Mouse (Mus musculus): ENCODE measurements at regions not wholly inside any gene's neighbourhood (a gene's known extent, or its start where the extent isn't known, plus 50 kb on each side); places are given as distances from the start of the nearest gene placed in this dataset.

- in situ Hi-C loops (cut with MboI, MseI): no loop called here
These were observed 57.8 kb downstream of the Ier5 start for GRCm38 (mm10) chr1:155041592-155041991.

GRCm38 (mm10) chr1:155040939-155041371, 58.5 kb downstream of the Ier5 start:
- in situ Hi-C loops (cut with MboI, MseI): no loop called here

GRCm38 (mm10) chr1:155040086-155040726, 59.2 kb downstream of the Ier5 start:
- in situ Hi-C loops (cut with MboI, MseI): no loop called here

- in situ Hi-C loops (cut with MboI, MseI): no loop called here
These were observed 60.5 kb downstream of the Ier5 start for GRCm38 (mm10) chr1:155038631-155039625.

GRCm38 (mm10) chr1:155037479-155037878, 62.0 kb downstream of the Ier5 start:
- in situ Hi-C loops (cut with MboI, MseI): no loop called here

- in situ Hi-C loops (cut with MboI, MseI): no loop called here
These were observed 68.5 kb downstream of the Ier5 start for GRCm38 (mm10) chr1:155030908-155031307.

GRCm38 (mm10) chr1:155029195-155029879, 70.1 kb downstream of the Ier5 start:
- in situ Hi-C loops (cut with MboI, MseI): loop anchor here (5.0 kb wide), 1 partner anchor 73 kb away; no protein-coding TSS in a partner anchor

- in situ Hi-C loops (cut with MboI, MseI): loop anchor here (5.0 kb wide), 1 partner anchor 74 kb away; no protein-coding TSS in a partner anchor
These were observed 70.7 kb downstream of the Ier5 start for GRCm38 (mm10) chr1:155028735-155029134.

- in situ Hi-C loops (cut with MboI, MseI): loop anchor here (5.0 kb wide), 1 partner anchor 74 kb away; no protein-coding TSS in a partner anchor
These were observed 71.3 kb downstream of the Ier5 start for GRCm38 (mm10) chr1:155028147-155028546.

GRCm38 (mm10) chr1:155027583-155027982, 71.9 kb downstream of the Ier5 start:
- in situ Hi-C loops (cut with MboI, MseI): loop anchor here (5.0 kb wide), 1 partner anchor 75 kb away; no protein-coding TSS in a partner anchor

- in situ Hi-C loops (cut with MboI, MseI): loop anchor here (5.0 kb wide), 1 partner anchor 76 kb away; no protein-coding TSS in a partner anchor
These were observed 73.5 kb downstream of the Ier5 start for GRCm38 (mm10) chr1:155025862-155026478.

GRCm38 (mm10) chr1:155023324-155023723, 76.1 kb downstream of the Ier5 start:
- in situ Hi-C loops (cut with MboI, MseI): loop anchor here (5.0 kb wide), 2 partner anchors 204 to 259 kb away; no protein-coding TSS in a partner anchor

- in situ Hi-C loops (cut with MboI, MseI): loop anchor here (5.0 kb wide), 1 partner anchor 512 kb away; no protein-coding TSS in a partner anchor
These were observed 83.8 kb downstream of the Ier5 start for GRCm38 (mm10) chr1:155015669-155016068.

GRCm38 (mm10) chr1:155014944-155015343, 84.5 kb downstream of the Ier5 start:
- in situ Hi-C loops (cut with MboI, MseI): loop anchor here (5.0 kb wide), 1 partner anchor 512 kb away; no protein-coding TSS in a partner anchor

GRCm38 (mm10) chr1:155013784-155014183, 85.7 kb downstream of the Ier5 start:
- in situ Hi-C loops (cut with MboI, MseI): no loop called here

- in situ Hi-C loops (cut with MboI, MseI): no loop called here
These were observed 86.1 kb downstream of the Ier5 start for GRCm38 (mm10) chr1:155013361-155013760.

- in situ Hi-C loops (cut with MboI, MseI): loop anchor here (5.0 kb wide), 1 partner anchor 220 kb away; no protein-coding TSS in a partner anchor
These were observed 92.6 kb downstream of the Ier5 start for GRCm38 (mm10) chr1:155006539-155007486.

GRCm38 (mm10) chr1:155006099-155006498, 93.3 kb downstream of the Ier5 start:
- in situ Hi-C loops (cut with MboI, MseI): loop anchor here (5.0 kb wide), 1 partner anchor 219 kb away; no protein-coding TSS in a partner anchor

- in situ Hi-C loops (cut with MboI, MseI): no loop called here
These were observed 99.1 kb downstream of the Ier5 start for GRCm38 (mm10) chr1:155000301-155000700.

Measured in T-helper 1 cell (primary cell).